In genomic region chr1:163502557-163502956, GRCm38 (mm10) we compare ENCODE assay signal across 28 mouse cellular contexts.
"Had no signal": no experiment of that assay in that cellular context is flagged by ENCODE, and none has a peak within 500 bp of the region (broad histone marks: within the 10 kb centered on the region; RNA-seq: fewer than 3 reads in every experiment).

No protein-coding gene starts in this region.

- H3K4me2 ChIP-seq: heart, embryonic 11.5 days; heart, embryonic 13.5 days; heart, embryonic 15.5 days; hindbrain, embryonic 13.5 days; hindbrain, embryonic 15.5 days; kidney, embryonic 15.5 days; limb, embryonic 12.5 days; liver, embryonic 11.5 days; liver, embryonic 15.5 days had no signal

- H3K27me3 ChIP-seq: heart, embryonic 13.5 days; heart, embryonic 15.5 days; hindbrain, embryonic 13.5 days; hindbrain, embryonic 15.5 days; kidney, embryonic 15.5 days; limb, embryonic 12.5 days; liver, embryonic 15.5 days had no signal

- H3K9me3 ChIP-seq: heart, embryonic 13.5 days; heart, embryonic 15.5 days; hindbrain, embryonic 13.5 days; hindbrain, embryonic 15.5 days; kidney, embryonic 15.5 days; limb, embryonic 10.5 days; limb, embryonic 12.5 days; liver, embryonic 15.5 days had no signal

- H3K4me1 ChIP-seq: heart, embryonic 13.5 days; heart, embryonic 15.5 days; hindbrain, embryonic 13.5 days; hindbrain, embryonic 15.5 days; kidney, embryonic 15.5 days; liver, embryonic 15.5 days had no signal

- H3K36me3 ChIP-seq: heart, embryonic 13.5 days; heart, embryonic 15.5 days; hindbrain, embryonic 13.5 days; hindbrain, embryonic 15.5 days; kidney, embryonic 15.5 days; limb, embryonic 10.5 days; limb, embryonic 12.5 days; liver, embryonic 15.5 days had no signal

- H3K9ac ChIP-seq: heart, embryonic 13.5 days; heart, embryonic 15.5 days; hindbrain, embryonic 13.5 days; hindbrain, embryonic 15.5 days; kidney, embryonic 15.5 days; limb, embryonic 12.5 days; liver, embryonic 15.5 days had no signal

- H3K4me3 ChIP-seq: gastrocnemius, adult 2 months; heart, adult 2 months; heart, embryonic 13.5 days; heart, embryonic 15.5 days; hindbrain, embryonic 13.5 days; hindbrain, embryonic 15.5 days; kidney, embryonic 15.5 days; left cerebral cortex, adult 2 months; limb, embryonic 10.5 days; limb, embryonic 12.5 days; liver, embryonic 15.5 days had no signal

- ATAC-seq: hindbrain, postnatal 0 days; intestine, embryonic 16.5 days had no signal

- H3K27ac ChIP-seq: gastrocnemius, adult 2 months; heart, adult 2 months; heart, embryonic 13.5 days; heart, embryonic 15.5 days; hindbrain, embryonic 13.5 days; hindbrain, embryonic 15.5 days; hindbrain, postnatal 0 days; kidney, embryonic 15.5 days; kidney, postnatal 0 days; left cerebral cortex, adult 2 months; limb, embryonic 10.5 days; limb, embryonic 12.5 days; liver, embryonic 15.5 days had no signal

- DNase-seq: gastrocnemius, adult 2 months; gastrocnemius, postnatal 10 days; gastrocnemius, postnatal 25 days; heart, adult 11 months; heart, adult 2 months; heart, postnatal 14 days; heart, postnatal 36 days; kidney, adult 11 months; kidney, adult 2 months; kidney, adult 9 months; kidney, postnatal 14 days; kidney, postnatal 36 days; layer of hippocampus, adult 9-11 months; liver had no signal
